Mouse (Mus musculus): ENCODE measurements around the gene Irf2.

GRCm38 (mm10) chr8:46892511-46893273 lies 153.2 kb downstream of the Irf2 start:
- TF ChIP-seq CTCF (IDR thresholded peaks at IDR 0.05; ENCODE audit: borderline replicate concordance, extremely low read depth, insufficient read depth, insufficient read length): no peak
- no peak for TF ChIP-seq POLR2A (IDR thresholded peaks at IDR 0.05; ENCODE audit: borderline replicate concordance, extremely low read depth, insufficient read depth, insufficient read length, poor library complexity, severe bottlenecking)

All from brain, embryonic 14.5 days (tissue).